Mouse (Mus musculus): Measurements from ENCODE around the gene Herc1.
"Not testable (repeated sequence)": the region's sequence is repeated elsewhere in the genome, so short reads cannot be mapped to it uniquely, and the experiment has no call there.

Herc1 gene

DNA sequence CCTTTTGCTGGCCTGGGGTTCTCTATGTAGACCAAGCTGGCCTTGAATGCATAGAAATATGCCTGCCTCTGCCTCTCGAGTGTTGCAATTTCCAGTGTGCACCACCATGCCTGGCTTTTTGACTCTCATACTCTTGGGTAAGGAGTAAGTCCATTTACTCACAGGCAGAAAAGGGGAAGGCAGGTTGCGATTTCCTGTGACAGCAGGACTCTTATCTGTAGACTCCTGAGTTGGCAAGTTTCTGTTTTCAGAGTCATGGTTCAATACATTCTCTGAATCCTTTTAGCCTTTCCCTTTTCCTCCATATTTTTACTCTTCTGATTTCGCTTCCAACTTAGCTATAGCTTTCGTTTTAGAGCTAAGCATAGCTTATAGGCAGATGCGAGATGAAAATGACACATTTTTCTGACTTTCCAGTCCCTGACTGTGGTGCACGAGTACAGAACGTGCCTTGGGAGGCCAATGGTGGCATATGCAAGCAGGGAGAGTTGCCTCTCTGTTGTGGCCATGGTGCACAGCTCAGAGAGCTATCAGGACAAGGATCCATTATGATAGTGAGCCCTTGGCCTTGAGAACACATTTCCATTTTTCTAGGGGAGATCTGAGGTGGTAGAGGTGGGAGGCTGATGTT is 2.7 kb upstream of the Herc1 start:
- DNase-seq (ENCODE audit: low read depth, low spot score), result no peak

DNA sequence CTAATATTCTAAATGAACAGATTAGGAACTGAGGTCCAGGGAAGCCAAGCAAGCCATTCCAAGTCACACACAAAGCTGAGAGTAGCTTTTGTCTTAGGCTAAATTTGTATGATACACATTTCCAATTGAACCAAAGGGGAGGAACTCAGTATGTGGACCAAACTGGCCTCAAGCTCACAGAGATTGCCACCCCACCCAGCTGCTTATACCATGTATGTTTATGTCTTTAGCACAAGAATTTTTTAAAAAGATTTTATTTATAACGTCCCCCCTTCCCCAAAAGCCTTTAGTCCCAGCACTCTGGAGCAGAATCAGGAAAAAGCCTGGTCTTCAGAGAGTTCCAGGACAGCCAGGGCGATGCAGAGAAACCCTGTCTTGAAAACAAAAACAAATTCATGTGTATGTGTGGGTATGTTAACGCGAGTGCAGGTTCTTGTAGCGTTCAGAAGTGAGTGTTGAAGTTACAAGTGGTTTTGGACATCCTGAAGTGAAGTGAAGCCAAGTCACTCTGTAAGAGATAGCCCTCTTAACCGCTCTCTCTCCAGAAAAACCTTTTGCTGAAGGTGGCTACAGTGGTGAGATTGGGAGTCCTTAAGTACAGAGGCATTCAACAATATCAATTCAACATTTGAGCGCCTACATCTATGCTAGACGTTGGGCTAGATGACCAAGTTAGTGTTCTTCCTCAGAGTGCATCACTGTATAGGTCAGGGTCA is 948 bp upstream of the Herc1 start:
- no peak for DNase-seq (ENCODE audit: low read depth, low spot score)

DNA sequence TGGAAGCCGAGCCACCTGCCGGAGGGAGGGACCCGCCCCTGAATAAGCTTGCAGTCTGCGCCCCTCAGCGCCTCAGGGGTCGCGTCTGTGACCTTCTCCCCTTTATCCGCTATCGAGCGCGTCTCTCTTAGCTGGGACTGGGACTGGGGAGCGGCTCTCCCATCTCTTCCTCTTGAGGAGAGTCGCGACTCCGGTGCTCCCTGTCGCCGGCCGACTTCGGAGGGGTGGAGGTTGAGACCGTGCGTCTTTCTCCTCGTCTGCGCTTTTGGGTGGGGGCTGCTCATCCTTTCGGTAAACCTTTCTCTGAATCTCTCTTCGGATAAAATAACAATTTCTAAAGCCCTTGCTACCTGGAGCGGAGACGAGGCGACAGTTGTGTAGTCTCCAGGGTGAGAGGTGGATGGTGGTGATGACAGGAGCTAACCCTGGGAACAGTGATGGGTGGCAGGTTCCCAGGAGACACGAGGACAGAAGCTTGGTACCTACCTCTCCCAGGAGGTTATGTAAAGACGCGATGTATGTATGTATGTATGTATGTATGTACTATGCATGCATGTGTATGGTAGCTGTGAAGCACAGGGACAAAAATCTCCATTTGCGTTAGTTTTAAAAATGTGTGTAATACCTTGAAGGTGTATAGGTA is 659 bp downstream of the Herc1 start:
- peak; percentile 55 for DNase-seq (ENCODE audit: low read depth, low spot score)

- DNase-seq (ENCODE audit: low read depth, low spot score), result no peak
Observed at GRCm38 (mm10) chr9:66352704-66353103, 2.5 kb downstream of the Herc1 start.

GRCm38 (mm10) chr9:66359135-66359534 is 8.9 kb downstream of the Herc1 start:
- DNase-seq (ENCODE audit: low read depth, low spot score), result no peak

- DNase-seq (ENCODE audit: low read depth, low spot score), result peak; percentile 71
Observed at GRCm38 (mm10) chr9:66360143-66360690, 10.0 kb downstream of the Herc1 start.

GRCm38 (mm10) chr9:66368890-66369433 is 18.7 kb downstream of the Herc1 start:
- DNase-seq (ENCODE audit: low read depth, low spot score), result no peak

DNA sequence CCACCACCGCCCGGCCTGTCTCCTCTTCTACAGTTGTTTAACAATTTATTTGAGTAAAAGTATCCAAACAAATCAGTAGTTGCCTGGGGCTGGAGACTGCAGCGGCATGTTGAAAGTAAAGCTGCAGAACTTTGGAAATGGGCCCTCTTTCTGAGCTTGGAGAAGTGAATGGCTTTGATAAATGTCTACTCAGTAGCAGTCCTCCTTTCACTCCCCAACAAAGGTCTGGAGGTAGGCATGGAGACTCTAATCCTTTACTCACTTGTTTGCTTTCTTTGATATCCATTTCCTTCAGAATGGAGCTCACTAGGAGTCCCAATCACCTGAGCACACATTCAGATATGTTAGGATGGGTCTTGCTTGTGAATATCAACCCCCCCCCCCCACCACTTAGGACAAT is 20.1 kb downstream of the Herc1 start:
- DNase-seq (ENCODE audit: low read depth, low spot score), result no peak

GRCm38 (mm10) chr9:66370847-66371246 is 20.6 kb downstream of the Herc1 start:
- DNase-seq (ENCODE audit: low read depth, low spot score), result no peak

GRCm38 (mm10) chr9:66373432-66373831 is 23.2 kb downstream of the Herc1 start:
- DNase-seq (ENCODE audit: low read depth, low spot score), result no peak

DNA sequence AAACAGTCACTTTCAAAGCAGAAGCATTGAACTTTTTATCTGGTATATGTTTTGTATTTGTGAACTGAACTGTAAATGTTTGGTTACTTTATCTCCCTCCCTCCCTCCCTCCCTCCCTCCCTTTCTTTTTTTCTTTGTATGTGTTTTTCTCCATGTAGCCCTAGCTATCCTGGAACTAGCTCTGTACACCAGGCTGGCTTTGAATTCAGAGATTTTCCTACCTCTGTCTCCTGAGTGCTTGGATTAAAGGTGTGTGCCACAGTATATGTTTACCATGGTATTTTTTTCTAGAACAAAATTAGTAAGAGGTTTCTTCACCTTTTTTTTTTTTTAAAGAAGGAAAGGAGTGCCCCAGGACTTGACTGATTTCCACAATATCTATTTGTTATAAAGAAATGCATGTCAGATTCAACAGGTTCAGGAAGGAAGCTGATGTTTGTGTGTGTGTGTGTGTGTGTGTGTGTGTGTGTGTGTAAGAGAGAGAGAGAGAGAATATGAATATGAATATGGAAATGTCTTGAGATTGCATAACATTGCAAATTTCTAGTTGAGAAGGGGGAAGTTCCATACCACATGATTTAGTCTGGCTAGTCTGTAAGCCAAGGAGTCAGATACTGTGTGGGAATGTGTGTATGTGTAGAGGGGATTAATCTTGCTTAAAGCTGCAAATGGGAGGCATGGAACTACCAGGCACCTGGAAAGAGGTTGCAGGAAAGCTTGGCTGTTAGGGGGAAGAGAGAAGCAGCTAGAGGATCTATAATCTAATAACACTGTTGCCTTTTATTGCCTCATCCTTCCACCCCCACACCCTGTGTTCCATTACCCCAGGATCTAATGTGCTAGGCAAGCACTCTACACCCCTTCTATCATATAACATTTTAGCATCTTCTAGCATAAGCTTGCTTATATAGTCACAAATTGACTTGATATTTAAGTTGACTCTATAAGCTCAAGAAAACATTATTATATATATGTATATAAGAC is 24.5 kb downstream of the Herc1 start:
- DNase-seq (ENCODE audit: low read depth, low spot score), result peak; percentile 31

DNA sequence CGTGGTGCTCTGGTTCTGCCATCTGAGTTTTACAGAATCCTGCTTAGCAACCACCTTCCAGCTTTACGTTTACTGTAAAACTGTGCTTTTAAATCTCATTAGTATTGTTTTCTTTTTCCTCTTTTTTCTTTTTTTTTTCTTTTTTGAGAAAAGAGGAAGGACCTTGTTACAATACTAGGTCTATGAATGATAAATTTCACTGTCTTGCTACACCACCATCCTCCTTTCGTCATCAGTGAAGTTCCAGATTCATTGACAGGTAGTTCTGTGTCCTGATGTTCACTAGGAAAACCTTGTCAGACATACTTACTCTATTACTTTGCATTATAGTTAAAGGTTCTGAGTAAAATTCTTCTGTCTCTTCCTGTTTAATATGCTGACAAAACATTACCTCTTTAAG is 33.2 kb downstream of the Herc1 start:
- no peak for DNase-seq (ENCODE audit: low read depth, low spot score)

- DNase-seq (ENCODE audit: low read depth, low spot score), result not testable (repeated sequence)
Observed at GRCm38 (mm10) chr9:66390338-66390737, 40.1 kb downstream of the Herc1 start.

GRCm38 (mm10) chr9:66393304-66393703 is 43.1 kb downstream of the Herc1 start:
- no peak for DNase-seq (ENCODE audit: low read depth, low spot score)

DNA sequence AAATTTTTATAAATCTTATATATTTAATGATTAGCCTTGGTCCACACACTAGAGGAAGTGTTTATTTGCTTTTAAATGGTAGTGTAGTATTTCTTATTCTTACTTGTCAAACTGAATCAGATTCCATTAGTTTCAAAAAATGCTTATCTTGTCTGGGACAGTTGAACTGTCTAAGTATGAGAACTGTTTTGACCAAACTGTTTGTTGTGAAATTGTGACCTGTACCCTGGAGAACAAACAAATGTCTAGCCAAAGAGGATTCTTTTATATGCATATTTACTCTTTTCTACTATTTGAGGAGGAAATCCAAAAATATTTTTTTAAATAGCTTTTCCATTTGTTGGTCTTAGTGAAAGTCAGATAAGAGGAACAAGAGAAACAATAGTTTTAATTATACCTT is 73.2 kb downstream of the Herc1 start:
- no peak for DNase-seq (ENCODE audit: low read depth, low spot score)

DNA sequence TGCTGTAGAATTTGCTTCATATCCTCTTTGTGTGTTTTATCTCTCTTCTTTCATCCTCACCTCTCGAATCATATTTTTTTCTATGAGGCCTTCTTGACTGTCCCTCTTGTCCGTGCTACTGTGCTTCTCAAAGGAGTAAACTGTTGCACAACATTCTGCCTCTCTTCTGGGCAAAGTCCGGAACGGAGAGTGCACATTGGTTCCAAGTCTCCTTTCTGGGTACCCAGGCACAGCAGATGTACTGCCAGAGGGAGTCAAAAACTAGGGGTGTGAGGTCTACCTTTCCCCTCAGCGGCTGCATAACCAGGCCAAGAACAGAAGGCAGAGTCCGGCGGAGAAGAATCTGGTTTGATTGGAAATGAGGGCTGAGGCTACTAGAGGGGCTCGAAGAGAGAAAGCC is 89.8 kb downstream of the Herc1 start:
- DNase-seq (ENCODE audit: low read depth, low spot score), result no peak

DNA sequence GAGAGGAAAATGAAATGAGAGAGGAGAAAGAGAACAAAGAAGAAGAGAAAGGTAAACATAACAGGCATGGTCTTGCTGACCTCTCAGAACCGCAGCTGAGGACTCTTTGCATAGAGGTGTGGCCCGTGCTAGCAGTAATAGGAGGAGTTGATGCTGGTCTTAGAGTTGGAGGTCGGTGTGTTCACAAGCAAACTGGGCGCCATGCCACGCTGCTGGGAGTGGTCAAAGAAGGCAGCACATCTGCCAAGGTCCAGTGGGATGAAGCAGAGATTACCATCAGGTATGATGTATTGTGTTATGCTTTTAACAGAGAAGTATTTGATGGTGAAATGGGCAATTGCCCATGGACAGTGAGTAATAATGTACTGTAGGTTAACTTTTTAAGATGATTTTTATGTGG is 98.0 kb downstream of the Herc1 start:
- no peak for DNase-seq (ENCODE audit: low read depth, low spot score)

DNA sequence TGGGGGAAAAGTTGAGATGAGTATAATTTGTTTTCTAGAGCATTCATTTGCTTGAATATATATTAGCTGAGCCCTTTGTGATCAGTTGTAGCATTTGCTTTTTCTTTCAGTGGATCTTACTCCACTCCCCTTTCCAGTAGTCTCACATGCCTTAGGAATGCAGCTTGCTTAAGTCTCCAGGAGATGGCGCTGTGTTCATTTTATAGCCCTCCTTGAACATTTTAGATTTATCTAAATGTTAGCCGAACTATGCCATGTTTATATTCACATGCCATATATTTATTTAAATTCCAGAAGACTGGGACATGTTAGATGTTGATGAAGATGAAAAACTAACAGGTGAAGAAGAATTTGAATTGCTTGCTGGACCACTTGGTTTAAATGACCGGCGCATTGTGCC is 114.8 kb downstream of the Herc1 start:
- peak; percentile 72 for DNase-seq (ENCODE audit: low read depth, low spot score)

GRCm38 (mm10) chr9:66477785-66478184 is 127.5 kb downstream of the Herc1 start:
- DNase-seq (ENCODE audit: low read depth, low spot score), result no peak

- no peak for DNase-seq (ENCODE audit: low read depth, low spot score)
Observed at GRCm38 (mm10) chr9:66483429-66483828, 133.2 kb downstream of the Herc1 start.

DNA sequence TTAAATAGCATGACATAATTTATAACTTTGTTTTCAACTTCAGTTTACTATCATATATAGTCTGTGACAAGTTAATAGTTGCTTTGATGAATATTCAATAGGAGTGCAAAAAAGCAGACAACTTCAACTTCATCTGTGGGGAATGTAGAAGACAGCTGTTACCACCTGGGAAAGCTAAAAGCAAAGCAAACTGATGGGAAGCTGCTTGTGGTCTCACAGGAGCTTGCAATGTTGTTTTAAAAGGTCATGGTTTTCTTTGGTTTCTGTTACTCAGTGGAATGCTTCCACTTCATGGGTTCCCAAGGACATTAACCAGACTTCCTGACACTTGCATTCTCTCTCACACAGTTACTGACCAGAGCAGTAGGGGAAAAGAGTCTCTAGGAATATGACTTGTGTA is 138.5 kb downstream of the Herc1 start:
- no peak for DNase-seq (ENCODE audit: low read depth, low spot score)
